Mouse (Mus musculus): ENCODE data around the gene Dtx3l.

DNA sequence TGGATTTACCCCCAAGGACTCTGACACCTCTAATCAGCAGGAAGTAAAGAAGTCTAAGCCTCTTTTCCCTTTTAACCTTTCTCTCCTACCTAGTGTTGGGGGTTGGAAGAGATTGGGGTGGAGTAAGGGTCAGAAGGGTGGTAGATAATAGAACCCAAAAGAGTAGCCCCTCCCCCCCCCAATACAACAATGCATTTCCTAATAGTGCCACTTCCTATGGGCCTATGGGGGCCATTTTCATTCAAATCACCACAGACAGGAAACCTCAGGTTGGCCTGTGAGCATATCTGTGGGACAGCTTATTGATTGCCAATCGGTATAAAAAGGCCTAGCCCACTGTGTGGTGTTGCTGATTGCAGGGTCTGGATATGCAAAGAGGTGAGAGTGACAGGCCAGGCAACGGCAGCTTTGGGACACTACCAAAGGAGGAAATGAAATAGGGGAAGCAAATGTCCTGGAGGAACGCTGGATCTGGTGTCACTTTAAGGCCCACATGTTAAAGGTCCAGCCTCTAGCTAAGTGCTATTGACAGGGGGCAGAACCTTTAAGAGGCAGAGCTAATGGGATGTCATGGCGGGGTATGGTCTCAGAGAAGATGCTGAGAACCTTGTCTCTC, 34.7 kb downstream of the Dtx3l start:
- TF ChIP-seq GATA2 (IDR thresholded peaks at IDR 0.05; ENCODE audit: borderline replicate concordance, low read depth, low read length), result no peak
- TF ChIP-seq CTCF (IDR thresholded peaks at IDR 0.05; ENCODE audit: low read depth, low read length), result no peak
- no peak for TF ChIP-seq POLR2AphosphoS5 (IDR thresholded peaks at IDR 0.05; ENCODE audit: insufficient replicate concordance, low read depth, low read length)
- no peak for TF ChIP-seq GATA1 (IDR thresholded peaks at IDR 0.05; ENCODE audit: borderline replicate concordance, low read length)
- TF ChIP-seq TAL1 (conservative IDR thresholded peaks at IDR 0.05; ENCODE audit: low read depth, low read length), result no peak
